Mouse (Mus musculus) cerebellum, adult 11 months (tissue): Measurements from ENCODE around the gene Ccdc185.

Source experiments
- DNase-seq: peaks from one replicate; pipeline ENCODE4 v3.0.0; 2022

Gene Ccdc185

GRCm38 (mm10) chr1:182735891-182736290, 13.1 kb downstream of the Ccdc185 start:
- no peak for DNase-seq

- DNase-seq: no peak
Measured at GRCm38 (mm10) chr1:182732695-182733094, 16.3 kb downstream of the Ccdc185 start.

- DNase-seq: no peak
Measured at GRCm38 (mm10) chr1:182729002-182729401, 20.0 kb downstream of the Ccdc185 start.

- no peak for DNase-seq
Measured at GRCm38 (mm10) chr1:182727541-182727940, 21.4 kb downstream of the Ccdc185 start.

- DNase-seq: no peak
Measured at GRCm38 (mm10) chr1:182714236-182714935, 34.6 kb downstream of the Ccdc185 start.

- no peak for DNase-seq
Measured at GRCm38 (mm10) chr1:182711360-182711933, 37.5 kb downstream of the Ccdc185 start.

GRCm38 (mm10) chr1:182707459-182707858, 41.5 kb downstream of the Ccdc185 start:
- no peak for DNase-seq

- DNase-seq: no peak
Measured at GRCm38 (mm10) chr1:182704882-182705281, 44.1 kb downstream of the Ccdc185 start.

- no peak for DNase-seq
Measured at GRCm38 (mm10) chr1:182699392-182700347, 49.3 kb downstream of the Ccdc185 start.
